In genomic region chr5:120560129-120560615, GRCm38 (mm10) we compare ENCODE assay signal across 9 mouse cellular contexts. TPM values are rescaled to one million over a fixed set of nuclear protein-coding genes. Genes with fewer than 3 reads are reported as not detected.
A peak's percentile ranks its signal among the peaks of the same experiment; 100 is the strongest.
DNase-seq lines count a peak whose midpoint lies in the region; ATAC-seq and TF ChIP-seq lines count a peak whose summit lies in the region.
"Had no signal": no experiment of that assay in that cellular context is flagged by ENCODE, and none has a peak within 500 bp of the region (broad histone marks: within the 10 kb centered on the region; RNA-seq: fewer than 3 reads in every experiment).

No protein-coding gene starts in this region.

- no peak overlapping the region; the same call in none of the 2 replicates for H3K9ac ChIP-seq in liver, adult 2 months (ENCODE audit: low read depth, low read length)
- no peak overlapping the region for H3K9ac ChIP-seq in embryonic facial prominence, embryonic 14.5 days (ENCODE audit: low read depth, low read length)
- H3K9ac ChIP-seq in limb, embryonic 14.5 days (ENCODE audit: low read depth, low read length, severe bottlenecking), result no peak overlapping the region
- 0 out of 2 replicates have a peak overlapping the region, but pooled peaks have one; percentile 12 for H3K9ac ChIP-seq in neural tube, embryonic 13.5 days

- H3K4me1 ChIP-seq in liver, adult 2 months (ENCODE audit: control insufficient read depth, insufficient read depth, low read length), result peaks cover 30% of the 10 kb centered on the region
- peaks cover 59% of the 10 kb centered on the region for H3K4me1 ChIP-seq in embryonic facial prominence, embryonic 14.5 days (ENCODE audit: control insufficient read depth, insufficient read depth, low read length)
- H3K4me1 ChIP-seq in limb, embryonic 14.5 days (ENCODE audit: control insufficient read depth, insufficient read depth, low read length), result peaks cover 51% of the 10 kb centered on the region
- H3K4me1 ChIP-seq in neural tube, embryonic 13.5 days (replicated peaks), result peaks cover 64% of the 10 kb centered on the region

- H3K4me2 ChIP-seq in embryonic facial prominence, embryonic 14.5 days (ENCODE audit: low read depth, low read length), result peak overlapping the region; percentile 38
- peak overlapping the region; percentile 31; the same call in 1 of the 2 replicates for H3K4me2 ChIP-seq in limb, embryonic 14.5 days (replicated peaks; ENCODE audit: low read depth, low read length, severe bottlenecking)
- peak overlapping the region; percentile 20 for H3K4me2 ChIP-seq in neural tube, embryonic 13.5 days

- no peaks in the 10 kb centered on the region for H3K27me3 ChIP-seq in liver, adult 2 months (ENCODE audit: control insufficient read depth, insufficient read depth, low read length)
- no peaks in the 10 kb centered on the region for H3K27me3 ChIP-seq in embryonic facial prominence, embryonic 14.5 days (replicated peaks; ENCODE audit: control insufficient read depth, insufficient read depth, low read length)
- no peaks in the 10 kb centered on the region for H3K27me3 ChIP-seq in limb, embryonic 14.5 days (ENCODE audit: control insufficient read depth, insufficient read depth, low read length)
- no peaks in the 10 kb centered on the region for H3K27me3 ChIP-seq in neural tube, embryonic 13.5 days

- H3K27ac ChIP-seq in liver, adult 2 months (replicated peaks; ENCODE audit: insufficient read depth, low read depth, low read length), result peak overlapping the region; percentile 76
- H3K27ac ChIP-seq in embryonic facial prominence, embryonic 14.5 days (replicated peaks; ENCODE audit: low read depth, low read length), result peak overlapping the region; percentile 76
- no peak overlapping the region; the same call in 1 of the 2 replicates for H3K27ac ChIP-seq in limb, embryonic 14.5 days (replicated peaks; ENCODE audit: low read depth, low read length)
- H3K27ac ChIP-seq in neural tube, embryonic 13.5 days (replicated peaks), result peak overlapping the region; percentile 66

- 39% methylated on average over 9 of the region's 9 CpGs for WGBS in liver, adult 2 months
- WGBS in embryonic facial prominence, embryonic 14.5 days, result 52% methylated on average over 9 of the region's 9 CpGs
- WGBS in limb, embryonic 14.5 days, result 58% methylated on average over 9 of the region's 9 CpGs
- WGBS in neural tube, embryonic 13.5 days, result 57% methylated on average over 9 of the region's 9 CpGs

- peaks cover 9% of the 10 kb centered on the region; the same call in 1 of the 2 replicates for H3K79me2 ChIP-seq in liver, adult 2 months (ENCODE audit: control insufficient read depth, insufficient read depth, low read length)

- H3K9me3 ChIP-seq in embryonic facial prominence, embryonic 14.5 days (ENCODE audit: control insufficient read depth, low read length), result no peaks in the 10 kb centered on the region
- H3K9me3 ChIP-seq in limb, embryonic 14.5 days (ENCODE audit: control insufficient read depth, low read length), result no peaks in the 10 kb centered on the region
- H3K9me3 ChIP-seq in neural tube, embryonic 13.5 days, result no peaks in the 10 kb centered on the region

- TF ChIP-seq CTCF in liver, adult 2 months (IDR thresholded peaks at IDR 0.05; ENCODE audit: low read depth, low read length), result no peak

- no peak overlapping the region for H3K4me3 ChIP-seq in liver, adult 2 months (ENCODE audit: insufficient read depth, low read depth, low read length)
- H3K4me3 ChIP-seq in embryonic facial prominence, embryonic 14.5 days (ENCODE audit: low read depth, low read length), result no peak overlapping the region; the same call in 1 of the 2 replicates
- no peak overlapping the region for H3K4me3 ChIP-seq in limb, embryonic 14.5 days (replicated peaks; ENCODE audit: low read length)
- no peak overlapping the region for H3K4me3 ChIP-seq in neural tube, embryonic 13.5 days

- no peak for DNase-seq in liver, adult 2 months (ENCODE audit: extremely low read depth, low read depth, low spot score)
- DNase-seq in liver, result no peak
- no peak for DNase-seq in embryonic facial prominence, embryonic 14.5 days (ENCODE audit: low spot score)
- no peak for DNase-seq in limb, embryonic 14.5 days (ENCODE audit: low spot score)
- no peak for DNase-seq in left cerebral cortex, adult 11 months (ENCODE audit: low spot score)
- DNase-seq in frontal cortex, postnatal 14 days (ENCODE audit: low spot score in 2 of 2), result no peak
- DNase-seq in layer of hippocampus, postnatal 25 days (ENCODE audit: extremely low spot score in 1 of 2, low spot score in 1 of 2), result no peak
- DNase-seq: adrenal gland, postnatal 25 days had no signal

- TF ChIP-seq POLR2A in liver, adult 2 months (IDR thresholded peaks at IDR 0.05; ENCODE audit: extremely low read depth, insufficient read depth, low read length), result no peak
- no peak for TF ChIP-seq POLR2A in limb, embryonic 14.5 days (IDR thresholded peaks at IDR 0.05; ENCODE audit: borderline replicate concordance, extremely low read depth, insufficient read depth, insufficient read length)

- no peak for ATAC-seq in embryonic facial prominence, embryonic 14.5 days (ENCODE audit: low read depth)
- no peak for ATAC-seq in limb, embryonic 14.5 days (ENCODE audit: low FRiP score, low read depth)
- no peak for ATAC-seq in neural tube, embryonic 13.5 days (ENCODE audit: low read depth)

- H3K36me3 ChIP-seq in liver, adult 2 months (ENCODE audit: control insufficient read depth, insufficient read depth, low read length), result peaks cover 9% of the 10 kb centered on the region; the same call in 1 of the 2 replicates
- H3K36me3 ChIP-seq in embryonic facial prominence, embryonic 14.5 days (ENCODE audit: control insufficient read depth, insufficient read depth, low read length), result peaks cover 26% of the 10 kb centered on the region
- peaks cover 22% of the 10 kb centered on the region for H3K36me3 ChIP-seq in limb, embryonic 14.5 days (ENCODE audit: control insufficient read depth, insufficient read depth, low read length)
- H3K36me3 ChIP-seq in neural tube, embryonic 13.5 days, result peaks cover 24% of the 10 kb centered on the region

RNA-seq across cellular contexts. Expression of gene Tpcn1, which starts 28.3 kb away (rescaled TPM):
- total RNA-seq in liver, adult 2 months (2014; rRNA removed), result 7.6 and 11.5 TPM in 2 replicates
- polyA plus RNA-seq in liver, adult 2 months (2012; rRNA removed), result 51.9 and 78.1 TPM in 2 replicates
- 24.8 and 26.7 TPM in 2 replicates for polyA plus RNA-seq in embryonic facial prominence, embryonic 14.5 days (2014; fragmentation: Nextera tagmentation; extraction: Ambion mirVana)
- polyA plus RNA-seq in limb, embryonic 14.5 days (2012; rRNA removed), result 47.1 and 64.9 TPM in 2 replicates
- polyA plus RNA-seq in limb, embryonic 14.5 days (2014; fragmentation: Nextera tagmentation; extraction: Ambion mirVana), result 24.3 and 25.2 TPM in 2 replicates
- polyA plus RNA-seq in neural tube, embryonic 13.5 days (2015; fragmentation: Nextera tagmentation; extraction: Ambion mirVana), result 22.4 and 22.5 TPM in 2 replicates
- total RNA-seq in layer of hippocampus, postnatal 25 days (2021), result 10 to 100 TPM; 31.0 to 39.9 TPM

RNA-seq across cellular contexts. Expression of gene Iqcd, which starts 28.6 kb away (rescaled TPM):
- 0.09 TPM in 1 of 2 replicates, not detected in the other for total RNA-seq in liver, adult 2 months (2014; rRNA removed)
- polyA plus RNA-seq in liver, adult 2 months (2012; rRNA removed), result 0.15 and 0.22 TPM in 2 replicates
- polyA plus RNA-seq in embryonic facial prominence, embryonic 14.5 days (2014; fragmentation: Nextera tagmentation; extraction: Ambion mirVana), result 0.60 and 1.7 TPM in 2 replicates
- polyA plus RNA-seq in limb, embryonic 14.5 days (2012; rRNA removed), result 0.90 and 1.4 TPM in 2 replicates
- 0.12 and 0.43 TPM in 2 replicates for polyA plus RNA-seq in limb, embryonic 14.5 days (2014; fragmentation: Nextera tagmentation; extraction: Ambion mirVana)
- polyA plus RNA-seq in neural tube, embryonic 13.5 days (2015; fragmentation: Nextera tagmentation; extraction: Ambion mirVana), result 0.94 and 1.0 TPM in 2 replicates
- under 1 TPM; 0.79 to 0.80 TPM for total RNA-seq in layer of hippocampus, postnatal 25 days (2021)

RNA-seq across cellular contexts. Expression of gene Slc8b1, which starts 49.2 kb away (rescaled TPM):
- total RNA-seq in liver, adult 2 months (2014; rRNA removed), result 40.6 and 78.9 TPM in 2 replicates
- polyA plus RNA-seq in liver, adult 2 months (2012; rRNA removed), result 47.6 and 52.4 TPM in 2 replicates
- 3.5 and 5.7 TPM in 2 replicates for polyA plus RNA-seq in embryonic facial prominence, embryonic 14.5 days (2014; fragmentation: Nextera tagmentation; extraction: Ambion mirVana)
- 13.2 and 15.4 TPM in 2 replicates for polyA plus RNA-seq in limb, embryonic 14.5 days (2012; rRNA removed)
- 3.7 and 5.6 TPM in 2 replicates for polyA plus RNA-seq in limb, embryonic 14.5 days (2014; fragmentation: Nextera tagmentation; extraction: Ambion mirVana)
- 3.0 and 3.6 TPM in 2 replicates for polyA plus RNA-seq in neural tube, embryonic 13.5 days (2015; fragmentation: Nextera tagmentation; extraction: Ambion mirVana)
- 10 to 100 TPM in 1 of 2 experiments, 1 to 10 TPM in 1; 6.5 to 14.3 TPM for total RNA-seq in layer of hippocampus, postnatal 25 days (2021)

RNA-seq across cellular contexts. Expression of gene Rita1, which starts 52.2 kb away (rescaled TPM):
- total RNA-seq in liver, adult 2 months (2014; rRNA removed), result 4.4 and 5.9 TPM in 2 replicates
- polyA plus RNA-seq in liver, adult 2 months (2012; rRNA removed), result 9.1 and 10.5 TPM in 2 replicates
- 9.9 and 11.4 TPM in 2 replicates for polyA plus RNA-seq in embryonic facial prominence, embryonic 14.5 days (2014; fragmentation: Nextera tagmentation; extraction: Ambion mirVana)
- polyA plus RNA-seq in limb, embryonic 14.5 days (2012; rRNA removed), result 25.4 TPM in 2 replicates
- polyA plus RNA-seq in limb, embryonic 14.5 days (2014; fragmentation: Nextera tagmentation; extraction: Ambion mirVana), result 10.2 and 11.6 TPM in 2 replicates
- 19.9 and 25.1 TPM in 2 replicates for polyA plus RNA-seq in neural tube, embryonic 13.5 days (2015; fragmentation: Nextera tagmentation; extraction: Ambion mirVana)
- total RNA-seq in layer of hippocampus, postnatal 25 days (2021), result 10 to 100 TPM; 23.9 to 25.5 TPM

RNA-seq across cellular contexts. Expression of gene Ddx54, which starts 52.4 kb away (rescaled TPM):
- total RNA-seq in liver, adult 2 months (2014; rRNA removed), result 15.2 and 19.8 TPM in 2 replicates
- 24.2 and 24.6 TPM in 2 replicates for polyA plus RNA-seq in liver, adult 2 months (2012; rRNA removed)
- 28.2 and 36.4 TPM in 2 replicates for polyA plus RNA-seq in embryonic facial prominence, embryonic 14.5 days (2014; fragmentation: Nextera tagmentation; extraction: Ambion mirVana)
- 36.1 and 42.1 TPM in 2 replicates for polyA plus RNA-seq in limb, embryonic 14.5 days (2012; rRNA removed)
- polyA plus RNA-seq in limb, embryonic 14.5 days (2014; fragmentation: Nextera tagmentation; extraction: Ambion mirVana), result 34.1 and 35.1 TPM in 2 replicates
- polyA plus RNA-seq in neural tube, embryonic 13.5 days (2015; fragmentation: Nextera tagmentation; extraction: Ambion mirVana), result 44.6 and 45.7 TPM in 2 replicates
- total RNA-seq in layer of hippocampus, postnatal 25 days (2021), result 10 to 100 TPM; 40.7 to 42.5 TPM
